Mouse (Mus musculus): Measurements from ENCODE around the gene Myo18b.

Myo18b gene

DNA sequence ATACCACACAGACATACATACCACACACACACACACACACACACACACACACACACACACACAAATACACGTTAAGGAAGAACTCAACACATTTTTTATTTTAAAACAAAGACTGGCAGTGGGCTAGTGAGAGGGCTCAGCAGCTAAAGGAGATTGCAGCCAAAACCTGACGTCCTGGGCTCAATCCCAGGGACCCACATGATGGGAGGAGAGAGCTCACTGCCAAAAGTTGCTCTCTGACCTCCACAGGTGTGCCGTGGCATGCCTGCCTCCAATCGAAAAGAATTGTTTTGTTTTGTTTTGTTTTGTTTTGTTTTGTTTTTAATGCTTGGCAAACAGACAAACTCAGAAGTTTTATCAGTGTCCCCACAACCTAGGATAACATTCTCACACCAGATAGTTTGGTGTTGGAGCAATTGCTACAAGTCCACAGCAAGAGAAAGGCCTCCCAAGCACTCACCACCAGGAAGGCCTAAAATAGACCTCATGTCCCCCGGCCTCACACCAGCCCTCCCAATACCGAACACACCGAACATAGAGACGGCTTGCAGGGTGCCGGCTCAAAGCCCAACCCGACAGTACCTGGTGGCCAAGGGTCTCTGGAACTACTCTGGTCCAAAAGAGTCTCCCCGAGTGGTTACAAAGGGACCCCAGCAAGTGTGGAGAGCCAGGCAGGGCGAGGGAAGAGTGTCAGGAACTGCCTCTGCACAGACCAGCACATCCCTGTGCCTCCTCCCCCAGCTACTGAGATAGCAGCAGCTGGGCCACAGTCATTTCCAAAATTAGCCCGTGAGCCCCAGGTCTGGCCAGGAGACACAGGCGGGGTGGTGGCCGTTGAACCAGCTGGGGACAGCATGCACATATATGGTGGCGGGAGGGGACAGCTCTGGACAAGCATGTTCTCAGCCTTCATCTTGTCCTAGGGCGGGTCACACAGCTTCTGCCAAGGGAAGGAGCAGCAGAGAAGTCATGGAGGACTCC lies at the start of gene Myo18b:
Gene Myo18b (minus strand): TSS at position 689 of the 981 bp plus-strand sequence.
- DNase-seq, result no peak

DNA sequence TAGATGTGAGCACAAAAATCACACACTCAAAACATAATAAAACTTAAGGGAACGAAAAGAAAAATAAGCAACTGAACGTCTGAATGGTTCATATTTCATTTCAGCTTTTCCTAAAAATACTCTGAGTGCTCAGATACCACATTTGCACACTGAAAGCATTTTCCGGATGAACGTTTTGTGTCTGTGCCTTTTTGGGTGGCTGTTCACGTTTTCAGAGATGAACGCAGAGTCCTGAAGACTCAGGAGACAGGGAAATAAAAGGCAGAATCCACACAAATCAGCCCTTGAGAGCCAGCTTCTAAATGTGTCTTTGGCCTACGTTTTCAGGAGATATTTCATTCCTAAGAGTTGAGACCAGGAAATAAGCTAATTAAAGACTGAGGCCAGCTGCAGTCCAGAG lies 49.8 kb upstream of the Myo18b start:
- DNase-seq, result no peak

DNA sequence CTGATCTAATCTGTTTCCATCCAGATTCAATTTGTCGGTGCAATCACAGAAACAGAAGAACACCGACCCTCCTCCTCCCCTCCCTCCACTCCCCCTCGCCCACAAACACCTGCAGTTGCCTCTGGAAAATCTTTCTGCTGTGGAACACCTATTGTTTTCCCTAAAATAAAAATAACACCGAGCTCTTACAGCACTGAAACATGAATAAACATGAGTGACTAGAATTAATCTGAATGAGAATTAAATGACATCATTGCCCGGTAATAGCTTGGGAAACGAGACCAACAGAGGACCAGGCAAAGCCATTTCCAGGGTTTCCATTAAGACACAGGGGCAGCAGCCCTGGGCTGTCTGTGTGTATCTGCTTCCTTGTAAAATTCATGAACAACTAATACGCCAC lies 46.1 kb upstream of the Myo18b start:
- no peak for DNase-seq

DNA sequence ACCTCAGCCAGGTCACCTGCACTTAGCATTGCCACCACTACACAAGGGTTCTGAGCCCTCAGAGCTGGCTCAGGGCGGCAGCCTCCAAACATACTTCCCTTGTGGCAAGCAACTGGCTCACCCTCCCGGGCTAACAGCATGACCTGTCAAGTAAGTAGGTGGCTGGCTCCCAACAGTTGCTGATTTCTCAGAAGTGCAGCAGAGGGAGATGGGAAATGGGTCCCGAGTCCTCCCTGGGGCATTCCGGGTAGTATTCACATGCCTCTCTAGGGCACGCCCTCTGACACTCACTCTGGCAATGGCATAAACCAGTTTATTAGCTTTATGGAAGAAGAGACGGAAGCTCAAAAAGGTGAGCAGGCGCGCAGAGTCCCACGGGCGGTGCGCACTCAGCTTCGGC lies 44.8 kb upstream of the Myo18b start:
- DNase-seq, result no peak

DNA sequence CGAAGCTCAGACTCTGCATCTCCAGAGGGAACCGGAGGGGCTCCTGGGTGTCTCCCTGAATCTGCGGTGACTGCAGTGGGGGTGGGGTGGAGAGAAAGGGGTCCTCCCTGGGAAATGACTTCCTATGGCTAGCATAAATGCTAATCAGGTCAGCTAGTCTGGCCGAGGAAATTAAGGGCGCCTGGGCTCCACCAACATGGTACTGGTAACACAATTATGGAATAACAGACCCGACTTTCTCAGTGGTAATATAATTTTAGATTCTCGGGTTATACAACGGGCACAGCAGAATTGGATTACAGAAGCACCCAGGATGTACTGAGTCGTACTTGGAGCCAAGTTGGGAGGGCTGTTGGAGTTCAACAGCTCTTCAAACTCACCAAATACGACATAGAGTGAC lies 40.5 kb upstream of the Myo18b start:
- DNase-seq, result no peak

DNA sequence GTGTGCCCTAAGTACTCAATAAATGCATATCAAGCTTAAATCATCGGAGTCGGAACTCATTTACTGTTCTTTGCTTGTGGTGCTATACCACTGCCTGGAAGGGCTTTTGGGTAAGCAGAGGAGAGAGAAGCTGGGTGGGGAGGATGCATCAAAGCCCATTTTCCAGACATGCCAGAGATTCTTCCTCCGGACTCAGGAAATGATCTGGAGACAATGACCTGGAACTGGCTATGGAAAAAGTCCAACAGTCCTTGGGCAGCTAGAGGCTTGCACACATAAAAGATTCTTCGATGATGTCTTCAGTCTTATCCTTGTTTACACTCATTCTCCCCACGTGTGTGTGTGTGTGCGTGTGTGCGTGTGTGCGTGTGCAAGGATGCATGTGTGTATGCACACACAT lies 39.3 kb upstream of the Myo18b start:
- no peak for DNase-seq

DNA sequence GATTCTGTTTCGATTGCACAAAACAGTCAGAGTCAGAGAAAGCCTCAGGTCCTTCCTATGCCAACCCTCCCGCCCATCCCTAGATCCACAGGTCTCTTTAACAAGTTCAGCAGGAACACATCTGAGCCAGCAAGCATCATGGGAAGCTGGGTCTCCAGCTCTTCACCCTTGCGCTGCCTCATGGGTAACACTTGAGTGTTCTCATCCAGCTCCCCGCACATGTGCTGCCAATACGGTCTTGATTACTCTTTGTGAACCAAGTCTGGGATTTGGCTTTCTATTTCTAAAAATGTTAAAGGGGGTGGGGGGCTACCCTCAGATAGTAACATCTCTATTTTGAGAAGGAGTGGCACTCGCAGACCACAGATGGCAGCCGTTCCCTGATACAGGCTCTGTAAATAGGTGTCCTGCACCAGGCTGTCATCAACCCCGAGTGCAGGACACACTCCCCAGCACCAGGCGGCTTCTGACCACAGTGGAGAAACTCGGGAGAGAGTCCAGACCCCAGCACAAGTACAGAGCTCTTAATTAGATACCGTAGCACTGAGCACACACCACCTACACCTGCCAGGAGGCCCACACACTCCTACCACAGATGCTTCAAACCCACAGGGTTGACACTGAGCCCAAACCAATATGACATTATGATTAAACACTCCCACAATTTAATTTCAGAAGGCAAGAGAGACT lies 36.9 kb upstream of the Myo18b start:
- DNase-seq, result no peak

DNA sequence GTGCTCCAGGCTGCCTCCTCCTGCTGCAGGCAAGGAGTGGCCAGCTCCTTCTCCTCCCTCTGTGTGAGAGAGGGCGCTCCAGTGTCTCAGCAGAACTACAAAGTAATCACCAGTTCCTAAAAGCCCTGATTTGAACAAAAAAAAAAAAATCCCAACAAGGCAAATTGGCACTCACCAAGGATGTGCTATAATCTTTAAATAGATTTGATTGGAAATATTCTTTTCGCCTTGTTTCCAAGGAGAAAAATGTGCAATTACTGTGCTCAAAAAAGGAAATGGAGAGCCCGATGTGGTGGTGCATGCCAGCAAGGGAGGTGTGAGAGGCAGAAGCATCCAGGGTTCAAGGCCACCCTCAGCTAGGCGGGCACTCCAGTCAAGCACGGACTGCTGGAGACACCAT lies 35.7 kb upstream of the Myo18b start:
- DNase-seq, result no peak

DNA sequence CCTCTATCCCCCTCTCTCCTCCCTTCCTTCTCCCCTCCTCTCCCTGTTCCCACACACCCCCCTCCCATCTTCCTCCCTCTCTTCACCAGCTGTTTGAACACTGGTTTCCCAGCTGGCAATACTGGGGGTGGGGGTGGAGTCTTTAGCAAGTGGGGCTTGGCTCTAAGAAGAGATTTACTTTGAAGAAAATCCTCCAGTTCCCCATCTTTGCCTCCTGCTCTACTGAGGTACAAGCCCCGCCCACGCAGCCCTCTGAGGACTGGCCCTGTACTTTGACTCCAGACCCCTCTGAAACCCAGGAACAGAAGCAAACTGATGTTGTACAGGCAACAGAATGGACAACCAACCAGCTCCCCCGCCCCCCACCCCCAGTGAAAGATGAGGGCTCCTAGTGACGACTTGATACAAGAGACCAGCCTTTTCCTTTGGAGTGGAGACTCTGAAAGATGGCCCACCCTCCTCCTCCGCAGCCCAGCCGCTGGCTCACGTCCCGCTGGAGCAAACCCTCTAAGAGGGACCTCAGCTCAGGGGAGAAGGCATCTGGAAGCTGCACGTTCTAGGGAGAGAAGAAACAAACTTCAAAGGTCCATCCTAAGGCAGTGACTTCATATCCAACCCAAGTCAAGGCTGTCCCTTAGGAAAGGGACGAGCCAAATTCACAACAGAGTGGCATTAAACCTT lies 32.2 kb upstream of the Myo18b start:
- no peak for DNase-seq

DNA sequence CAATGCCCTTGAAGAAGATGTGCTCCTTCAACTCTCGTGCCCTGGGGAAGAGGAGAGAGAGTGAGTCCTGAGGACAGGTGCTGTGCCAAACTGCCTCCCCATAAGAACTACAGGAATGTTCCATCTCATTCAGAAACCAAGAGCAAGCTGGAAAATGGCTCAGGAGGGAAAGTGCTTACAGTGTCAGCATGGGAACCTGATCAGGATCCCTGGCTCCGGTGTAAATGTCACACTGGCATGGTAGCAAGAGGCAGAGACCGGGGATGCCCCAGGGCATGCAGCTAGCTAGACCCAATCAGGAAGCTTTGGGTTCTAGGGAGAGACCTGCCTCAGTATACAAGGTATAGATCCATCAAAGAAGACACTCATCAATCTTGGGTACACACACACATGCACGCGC lies 29.3 kb upstream of the Myo18b start:
- DNase-seq, result no peak

DNA sequence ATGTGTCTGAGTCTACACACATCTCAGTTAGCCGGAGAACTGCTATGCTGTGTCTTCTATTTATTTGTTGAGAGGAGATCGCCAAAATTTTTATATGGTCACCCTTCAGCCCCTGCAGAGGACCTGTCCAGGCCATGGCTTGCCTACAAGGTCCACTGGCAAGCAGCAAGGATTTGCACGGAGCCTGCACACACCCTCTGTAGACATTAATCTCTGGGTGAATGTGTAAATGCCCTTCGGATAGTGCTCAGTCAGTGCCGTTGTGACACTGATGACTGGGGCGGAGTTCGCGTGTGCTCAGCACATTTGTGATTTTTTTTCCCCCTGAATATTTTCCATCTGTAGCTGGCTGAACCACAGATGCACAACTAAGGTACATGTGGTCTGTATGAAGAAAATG lies 28.6 kb upstream of the Myo18b start:
- DNase-seq, result no peak

DNA sequence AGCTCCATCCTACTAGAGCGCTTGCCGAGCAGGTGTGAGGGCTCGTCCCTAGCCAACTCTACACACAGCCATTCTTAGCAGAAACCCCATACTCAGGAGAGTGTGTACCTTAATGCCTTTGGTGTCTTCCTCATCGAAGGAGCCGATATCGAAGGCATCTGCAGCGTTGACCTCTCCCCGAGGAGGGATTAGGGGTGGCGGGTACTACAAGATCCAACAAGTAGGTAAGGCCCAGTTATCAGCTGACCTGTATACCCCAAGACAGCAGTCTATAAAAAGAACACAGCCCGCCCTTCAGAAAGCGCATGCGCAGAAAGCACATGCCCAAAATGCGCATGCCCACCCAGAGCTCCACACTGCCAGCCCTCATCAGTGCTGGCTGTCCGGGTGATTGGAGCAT lies 27.7 kb upstream of the Myo18b start:
- DNase-seq, result no peak

DNA sequence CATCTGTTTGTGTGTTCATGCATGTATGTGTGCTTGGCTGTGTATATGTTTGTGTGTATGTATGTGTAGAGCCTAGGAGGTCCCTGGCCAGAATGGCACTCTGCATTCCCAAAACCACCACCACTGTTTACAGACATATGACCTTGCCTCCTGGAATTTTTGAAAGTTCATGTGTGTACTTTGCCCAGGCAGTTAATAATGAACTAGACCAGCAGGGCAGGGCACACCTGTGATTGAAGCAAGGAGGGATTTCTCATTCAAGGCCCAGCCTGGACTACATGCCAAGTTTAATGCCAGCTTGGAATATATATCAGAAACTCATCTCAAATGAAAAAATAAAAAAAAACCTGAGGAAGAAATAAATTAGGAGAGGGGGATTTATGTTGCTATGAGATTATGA lies 25.8 kb upstream of the Myo18b start:
- DNase-seq, result no peak

DNA sequence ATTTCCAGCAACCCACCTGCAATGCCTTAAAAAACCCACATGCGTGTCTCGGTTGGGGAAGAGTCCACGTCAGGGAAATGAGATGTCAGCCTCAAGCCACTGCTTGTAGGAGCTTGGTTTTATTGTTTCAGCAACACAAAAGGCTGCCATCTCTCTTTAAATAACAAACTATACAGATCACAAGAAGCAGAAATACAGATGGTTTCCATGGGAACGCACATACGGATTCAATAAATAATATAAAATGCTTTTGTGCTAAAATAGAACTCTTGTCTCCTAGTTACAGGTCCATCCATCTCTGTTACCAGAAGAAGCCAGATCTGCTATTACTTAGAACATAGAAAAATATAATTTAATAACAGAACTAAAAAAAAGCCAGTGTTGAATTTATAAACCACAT lies 14.2 kb upstream of the Myo18b start:
- no peak for DNase-seq

DNA sequence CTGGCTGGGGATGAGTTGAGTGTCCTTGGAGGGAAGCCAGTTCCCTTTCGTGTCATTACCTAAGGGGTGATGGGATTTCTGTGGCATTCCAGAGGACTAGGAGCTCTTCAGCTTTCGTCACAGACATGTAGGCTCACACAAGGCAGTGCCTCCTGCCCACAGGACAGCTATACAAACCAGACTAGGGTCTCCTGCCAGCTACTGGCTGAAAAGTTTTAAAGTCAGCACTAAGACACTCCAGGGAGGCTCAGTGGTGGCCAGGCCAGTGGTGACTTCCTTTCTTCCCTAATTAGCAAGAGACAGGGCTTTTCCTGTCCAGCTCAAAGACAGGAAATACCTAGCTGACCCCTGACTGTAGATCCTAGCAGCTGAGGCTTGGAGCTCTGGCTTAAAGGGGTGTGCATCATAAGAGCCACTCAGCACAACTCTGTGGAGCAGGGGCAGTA lies 12.0 kb upstream of the Myo18b start:
- no peak for DNase-seq

DNA sequence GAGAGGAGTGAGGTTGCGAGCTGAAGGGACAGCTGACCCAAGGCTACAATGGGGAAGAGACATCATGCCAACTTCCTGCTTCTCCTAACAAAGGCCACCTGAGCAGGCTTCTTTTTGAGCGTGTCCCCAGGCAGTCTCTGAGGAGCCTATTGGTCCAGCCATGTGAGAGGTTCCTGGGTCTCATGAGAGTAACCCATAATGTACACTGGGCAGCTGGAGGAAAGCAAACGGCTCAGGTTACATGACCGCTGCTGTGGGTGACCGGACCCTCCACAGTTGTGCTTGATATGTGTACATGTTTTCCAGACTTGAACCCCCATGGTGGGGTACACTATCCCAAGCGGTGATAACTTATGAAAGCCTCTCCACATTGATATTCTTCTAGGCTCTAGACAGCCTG lies 11.3 kb upstream of the Myo18b start:
- DNase-seq, result no peak

DNA sequence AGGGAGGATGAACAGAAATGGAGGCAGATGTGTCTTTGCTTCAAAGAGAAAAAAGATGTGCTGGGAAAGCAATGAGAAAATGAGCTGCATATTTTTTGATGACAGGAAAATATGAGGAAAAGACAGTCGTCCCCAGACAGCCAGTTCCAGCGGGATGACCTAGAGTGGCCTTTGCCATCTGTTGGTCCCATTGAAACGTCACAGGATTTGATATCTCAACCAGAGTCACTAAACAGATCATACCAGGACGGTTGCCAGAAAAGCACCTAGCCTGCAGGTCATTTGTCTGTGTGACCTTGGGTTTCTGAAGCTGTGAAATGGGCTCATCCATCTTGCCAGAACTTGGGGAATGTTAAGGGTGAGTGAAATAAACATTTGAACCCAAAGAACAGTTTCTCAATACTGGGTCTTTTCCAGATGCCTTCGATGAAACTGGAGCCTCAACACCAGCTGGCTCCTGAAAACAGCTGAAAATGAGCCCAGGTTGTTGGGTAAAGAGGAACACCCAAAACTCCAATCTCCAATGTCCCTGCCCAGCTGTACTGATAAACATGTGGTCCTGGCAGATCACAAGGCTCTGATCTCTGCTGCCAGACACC lies 2.6 kb downstream of the Myo18b start:
- no peak for DNase-seq

DNA sequence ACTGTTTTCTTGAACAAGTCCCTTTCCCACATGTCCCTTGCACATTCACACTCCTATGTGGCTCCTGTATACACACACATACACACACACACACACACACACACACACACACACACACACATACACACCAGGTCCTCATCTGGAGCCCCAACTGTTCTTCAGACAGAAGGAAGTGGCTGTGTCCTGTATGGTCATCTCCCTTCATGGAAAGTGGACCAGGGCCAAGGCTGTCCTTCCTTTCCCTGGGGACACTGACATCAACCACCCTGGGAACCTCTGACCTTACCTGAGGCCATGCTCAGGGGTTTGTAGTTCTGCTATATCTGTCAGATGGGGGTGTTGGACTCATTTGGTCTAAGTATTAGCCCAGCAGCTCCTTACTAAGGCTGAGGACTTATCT lies 3.8 kb downstream of the Myo18b start:
- no peak for DNase-seq

DNA sequence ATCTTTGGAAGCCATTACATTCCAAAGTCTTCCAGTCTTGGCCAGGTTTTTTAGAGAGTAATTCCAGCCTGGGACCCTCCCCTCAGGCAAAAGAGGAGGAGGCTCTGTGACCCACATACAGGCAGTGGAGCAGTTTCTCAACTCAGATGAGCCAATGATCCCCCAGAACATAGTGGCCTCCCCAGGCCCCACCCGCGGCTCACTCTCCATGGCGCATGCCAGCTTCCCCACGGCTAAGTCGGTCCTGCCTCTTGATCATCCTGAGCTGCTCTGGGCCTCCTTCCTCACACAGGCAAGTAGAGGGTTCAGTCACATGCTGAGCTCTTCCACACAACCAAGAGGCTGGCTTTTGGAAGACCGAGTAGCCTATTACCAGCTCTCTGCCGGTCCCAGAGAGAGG lies 7.5 kb downstream of the Myo18b start:
- DNase-seq, result peak; percentile 26

DNA sequence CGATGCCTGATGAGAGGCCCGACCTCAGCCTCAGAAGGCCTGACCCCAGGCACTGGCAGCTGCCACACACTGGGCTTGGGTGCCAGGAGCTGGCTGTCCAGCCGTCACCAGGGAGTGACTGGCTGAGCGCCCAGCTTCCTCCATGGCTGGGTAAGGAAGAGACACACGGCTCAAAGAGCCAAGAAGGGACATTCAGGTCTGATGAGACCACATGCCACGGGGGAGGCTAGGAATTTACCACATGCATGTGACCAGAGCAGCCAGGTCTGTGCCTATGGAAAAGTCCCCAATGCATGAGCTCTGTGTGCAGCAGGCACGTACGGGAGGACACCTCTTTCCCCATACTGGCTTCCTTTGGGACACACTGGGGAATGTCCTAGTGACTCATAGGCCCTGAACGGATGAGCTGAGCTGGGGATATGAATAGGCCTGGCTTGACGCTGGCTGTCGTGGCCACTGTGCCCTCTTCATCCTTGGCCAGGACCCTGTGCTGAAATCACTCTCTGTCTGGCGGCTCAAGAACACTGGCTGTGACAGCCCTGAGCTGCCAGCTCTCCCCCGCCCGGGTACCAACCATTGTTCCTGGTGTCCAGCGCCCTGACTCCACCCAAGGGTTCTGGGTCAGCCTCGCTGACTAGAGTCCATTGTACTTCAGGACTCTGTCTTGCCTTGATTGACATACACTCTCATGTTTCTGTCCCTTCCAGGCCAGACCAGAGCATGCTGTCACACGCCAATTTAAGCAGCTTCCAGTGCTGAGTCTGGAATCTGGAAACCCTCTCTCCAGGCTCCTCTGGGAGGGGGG lies 9.3 kb downstream of the Myo18b start:
- peak; percentile 76 for DNase-seq

DNA sequence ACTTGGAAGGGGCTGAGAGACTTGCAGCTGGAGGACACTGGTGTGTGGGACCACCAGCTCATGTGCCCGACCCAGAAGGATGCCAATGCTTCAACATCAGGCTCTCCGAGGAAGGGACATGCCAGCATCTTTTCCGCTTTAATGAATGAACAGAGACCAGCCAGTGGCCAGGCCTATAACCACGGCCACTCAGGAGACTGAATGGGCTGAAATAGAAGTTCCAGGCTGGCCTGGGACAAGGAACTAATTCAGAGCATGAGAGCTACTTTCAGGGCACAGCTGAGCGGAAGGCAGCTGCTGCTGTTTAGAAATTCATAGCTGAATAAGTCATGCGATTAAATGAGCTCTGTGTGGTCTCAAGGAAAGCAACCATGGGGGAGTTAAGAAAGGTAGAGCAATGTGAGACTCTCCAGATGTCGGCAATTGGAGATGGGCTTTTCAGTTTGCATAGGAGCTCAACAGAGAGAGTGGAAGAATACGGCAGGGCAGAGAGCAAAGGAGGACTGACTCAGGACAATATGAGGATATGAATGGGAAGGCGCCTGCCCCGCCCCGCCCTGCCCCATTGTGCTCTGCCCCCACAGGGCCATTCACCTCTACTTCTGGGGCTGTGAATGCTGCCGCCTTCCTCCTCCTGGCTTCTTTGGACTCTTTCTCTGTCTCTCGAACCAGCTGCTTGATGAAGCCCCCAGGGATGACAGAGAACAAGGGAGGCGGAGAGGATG lies 18.6 kb downstream of the Myo18b start:
- DNase-seq, result no peak
